Mouse (Mus musculus): Measurements from ENCODE around the gene Ret. TPM values are rescaled to one million over a fixed set of nuclear protein-coding genes. Genes with fewer than 3 reads are reported as not detected.

Gene Ret
- polyA plus RNA-seq, 1 experiment from 2014 or later = 0.34 TPM

Other genes starting within 250 kb of the Ret start
- 0.71 and 0.72 TPM in 2 replicates for gene Rasgef1a, start 186.3 kb downstream of the Ret start, polyA plus RNA-seq (2015; fragmentation: Nextera tagmentation; extraction: Ambion mirVana)
- gene Csgalnact2, start 58.6 kb downstream of the Ret start, polyA plus RNA-seq (2015; fragmentation: Nextera tagmentation; extraction: Ambion mirVana) = 9.7 and 12.1 TPM in 2 replicates
- 21.5 and 22.2 TPM in 2 replicates for gene Bms1, start 221.8 kb upstream of the Ret start, polyA plus RNA-seq (2015; fragmentation: Nextera tagmentation; extraction: Ambion mirVana)